Mouse (Mus musculus) kidney, embryonic 15.5 days (tissue): ENCODE results near the gene Uspl1. TPM values are rescaled to one million over a fixed set of nuclear protein-coding genes. Genes with fewer than 3 reads are reported as not detected.
A peak's percentile ranks its signal among the peaks of the same experiment; 100 is the strongest.

Source experiments
- ATAC-seq: fragments of 200-750 bp; cut with Nextera tagmentation; replicated peaks from 2 replicates; pipeline ENCODE4 v1.8.0; 2017; ENCODE audit warnings: moderate TSS enrichment; ENCODE audit not compliant: low FRiP score
- H3K27ac ChIP-seq: fragments of 300-500 bp; sonication (generic); 2 replicates; pipeline ENCODE4 v1.5.1; 2015; ENCODE audit warnings: mild to moderate bottlenecking, inconsistent platforms
- H3K27me3 ChIP-seq: fragments of 300-500 bp; sonication (generic); 2 replicates; pipeline ENCODE4 v1.6.1; 2015; ENCODE audit warnings: inconsistent platforms
- H3K36me3 ChIP-seq: fragments of 300-500 bp; sonication (generic); 2 replicates; pipeline ENCODE4 v1.6.1; 2015; ENCODE audit warnings: inconsistent platforms
- H3K4me1 ChIP-seq: fragments of 300-500 bp; sonication (generic); 2 replicates; pipeline ENCODE4 v1.6.1; 2015; ENCODE audit warnings: inconsistent platforms
- H3K4me2 ChIP-seq: fragments of 300-500 bp; sonication (generic); 2 replicates; pipeline ENCODE4 v1.6.1; 2015; ENCODE audit warnings: moderate library complexity, mild to moderate bottlenecking, inconsistent platforms
- H3K4me3 ChIP-seq: fragments of 300-500 bp; sonication (generic); replicated peaks from 2 replicates; pipeline ENCODE4 v1.5.1; 2015; ENCODE audit warnings: mild to moderate bottlenecking, inconsistent platforms
- H3K9ac ChIP-seq: fragments of 300-500 bp; sonication (generic); 2 replicates; pipeline ENCODE4 v1.6.1; 2015; ENCODE audit warnings: mild to moderate bottlenecking, inconsistent platforms
- H3K9me3 ChIP-seq: fragments of 300-500 bp; sonication (generic); replicated peaks from 2 replicates; pipeline ENCODE4 v1.6.1; 2016; ENCODE audit warnings: inconsistent platforms
- WGBS: fragments of 180-500 bp; shearing (Covaris S2); methylation state at CpG from one replicate; pipeline ENCODE4 v1.1.7; 2015; ENCODE audit warnings: mixed read lengths; 5-methylcytosine and 5-hydroxymethylcytosine counted together
- polyA plus RNA-seq: library from polyadenylated mRNA; unstranded; fragments of >200 nt; fragmentation: Nextera tagmentation; extraction: Ambion mirVana; gene quantifications from 2 replicates; pipeline ENCODE4 v1.2.1, GENCODE M21; 2015

Gene Uspl1
- polyA plus RNA-seq, 1 experiment from 2014 or later = 40.0 TPM

- H3K9me3 ChIP-seq = no peaks in the 10 kb centered on the region
- H3K27me3 ChIP-seq = no peaks in the 10 kb centered on the region
- no peak overlapping the region for H3K9ac ChIP-seq
- H3K36me3 ChIP-seq = peaks cover 84% of the 10 kb centered on the region
- no peak overlapping the region for H3K4me3 ChIP-seq
- no peak overlapping the region for H3K4me2 ChIP-seq
- WGBS = 62% methylated on average over 5 of the region's 5 CpGs
- H3K27ac ChIP-seq = peak overlapping the region; percentile 13; the same call in 1 of the 2 replicates
- no peak for ATAC-seq
- peaks cover 9% of the 10 kb centered on the region; the same call in 1 of the 2 replicates for H3K4me1 ChIP-seq
Observed at GRCm38 (mm10) chr5:149202941-149203340, 18.8 kb downstream of the Uspl1 start.

DNA sequence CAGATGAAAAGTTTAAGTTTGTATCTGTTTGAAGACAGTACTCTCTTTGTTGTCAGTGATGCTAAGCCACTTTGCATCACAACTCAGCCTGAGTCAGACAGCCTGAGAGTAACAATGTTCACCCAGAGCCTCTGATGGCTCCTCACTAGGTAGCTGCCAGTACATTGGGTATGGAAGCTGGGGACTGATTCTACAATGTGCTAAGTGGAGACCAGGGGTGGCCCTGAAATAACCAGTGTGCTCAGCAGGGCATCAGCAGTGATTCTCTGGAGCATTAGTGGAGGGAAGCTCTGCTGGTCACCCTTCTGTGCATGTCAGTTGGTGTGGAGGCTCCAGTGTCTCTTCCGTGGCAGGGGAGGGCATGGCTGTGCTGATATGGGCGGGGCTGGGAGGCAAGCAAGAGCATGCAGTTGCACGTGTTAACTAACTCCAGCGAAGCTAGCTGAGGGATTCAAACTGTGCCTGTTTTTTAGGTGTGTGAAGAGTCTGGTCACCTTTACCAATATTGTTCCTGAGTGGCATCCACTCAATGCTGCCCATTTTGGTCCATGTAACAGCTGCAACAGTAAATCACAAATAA is 19.7 kb downstream of the Uspl1 start:
- peaks cover 83% of the 10 kb centered on the region for H3K36me3 ChIP-seq
- peaks cover 9% of the 10 kb centered on the region; the same call in 1 of the 2 replicates for H3K4me1 ChIP-seq
- no peak for ATAC-seq
- H3K9me3 ChIP-seq = no peaks in the 10 kb centered on the region
- H3K27me3 ChIP-seq = no peaks in the 10 kb centered on the region
- H3K9ac ChIP-seq = no peak overlapping the region
- 76% methylated on average over 4 of the region's 4 CpGs for WGBS
- no peak overlapping the region for H3K27ac ChIP-seq
- no peak overlapping the region for H3K4me3 ChIP-seq
- no peak overlapping the region for H3K4me2 ChIP-seq

GRCm38 (mm10) chr5:149204822-149205221 is 20.7 kb downstream of the Uspl1 start:
- H3K4me2 ChIP-seq = no peak overlapping the region
- no peak overlapping the region for H3K4me3 ChIP-seq
- H3K36me3 ChIP-seq = peaks cover 84% of the 10 kb centered on the region
- no peak overlapping the region for H3K9ac ChIP-seq
- no peak for ATAC-seq
- no peak overlapping the region for H3K27ac ChIP-seq
- H3K9me3 ChIP-seq = no peaks in the 10 kb centered on the region
- peaks cover 9% of the 10 kb centered on the region; the same call in 1 of the 2 replicates for H3K4me1 ChIP-seq
- WGBS = 92% methylated on average over 7 of the region's 7 CpGs
- no peaks in the 10 kb centered on the region for H3K27me3 ChIP-seq

DNA sequence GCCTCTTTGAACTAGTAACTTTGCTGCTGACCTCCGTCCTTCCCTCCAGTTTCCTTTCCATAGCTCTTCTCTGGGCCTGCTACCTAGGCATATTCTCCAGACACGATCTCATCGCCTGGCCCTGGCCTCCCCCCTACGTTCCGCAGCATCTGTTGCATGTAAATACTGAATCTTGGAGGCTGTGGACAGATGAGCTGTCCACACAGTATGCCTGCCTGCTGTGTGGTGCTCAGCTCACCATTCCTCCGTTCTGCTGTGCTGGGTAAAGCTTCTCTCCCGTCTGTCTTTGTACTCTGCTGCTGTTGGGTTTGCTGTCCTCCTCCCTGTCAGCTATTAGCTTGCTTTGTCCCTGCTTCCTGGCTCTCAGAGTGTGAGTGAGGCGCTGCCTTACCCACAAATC is 21.1 kb downstream of the Uspl1 start:
- Histone ChIP-seq H3K9me3 (no peaks in the 10 kb centered on the region), H3K27me3 (no peaks in the 10 kb centered on the region), H3K4me2 (no peak overlapping the region), H3K36me3 (peaks cover 86% of the 10 kb centered on the region), H3K4me3 (no peak overlapping the region), H3K27ac (no peak overlapping the region), H3K9ac (no peak overlapping the region), H3K4me1 (peaks cover 9% of the 10 kb centered on the region; the same call in 1 of the 2 replicates)
- ATAC-seq = no peak
- 77% methylated on average over 8 of the region's 8 CpGs for WGBS

GRCm38 (mm10) chr5:149206286-149206685 is 22.1 kb downstream of the Uspl1 start:
- Histone ChIP-seq H3K36me3 (peaks cover 88% of the 10 kb centered on the region), H3K9me3 (no peaks in the 10 kb centered on the region), H3K4me1 (peaks cover 9% of the 10 kb centered on the region; the same call in 1 of the 2 replicates), H3K9ac (no peak overlapping the region), H3K27me3 (no peaks in the 10 kb centered on the region), H3K4me3 (no peak overlapping the region), H3K4me2 (no peak overlapping the region), H3K27ac (no peak overlapping the region)
- 70% methylated on average over 5 of the region's 5 CpGs for WGBS
- no peak for ATAC-seq

- H3K9ac ChIP-seq = no peak overlapping the region
- no peaks in the 10 kb centered on the region for H3K9me3 ChIP-seq
- H3K4me3 ChIP-seq = no peak overlapping the region
- WGBS = 88% methylated on average over 6 of the region's 6 CpGs
- H3K4me2 ChIP-seq = no peak overlapping the region
- peaks cover 13% of the 10 kb centered on the region; the same call in 1 of the 2 replicates for H3K4me1 ChIP-seq
- no peaks in the 10 kb centered on the region for H3K27me3 ChIP-seq
- ATAC-seq = no peak
- H3K27ac ChIP-seq = no peak overlapping the region
- H3K36me3 ChIP-seq = peaks cover 88% of the 10 kb centered on the region
Observed at GRCm38 (mm10) chr5:149207661-149208060, 23.5 kb downstream of the Uspl1 start.

GRCm38 (mm10) chr5:149208776-149209175 is 24.6 kb downstream of the Uspl1 start:
- Histone ChIP-seq H3K27ac (no peak overlapping the region), H3K9me3 (no peaks in the 10 kb centered on the region), H3K4me1 (peaks cover 8% of the 10 kb centered on the region; the same call in 1 of the 2 replicates), H3K4me3 (no peak overlapping the region), H3K4me2 (no peak overlapping the region), H3K9ac (no peak overlapping the region), H3K27me3 (no peaks in the 10 kb centered on the region), H3K36me3 (peaks cover 88% of the 10 kb centered on the region)
- no peak for ATAC-seq
- WGBS = 92% methylated on average over 7 of the region's 7 CpGs

- Histone ChIP-seq H3K9me3 (no peaks in the 10 kb centered on the region), H3K4me3 (no peak overlapping the region), H3K4me2 (no peak overlapping the region), H3K4me1 (0 out of 2 replicates have a peak, but pooled peaks cover 4% of the 10 kb centered on the region), H3K27ac (no peak overlapping the region), H3K9ac (no peak overlapping the region), H3K27me3 (no peaks in the 10 kb centered on the region), H3K36me3 (peaks cover 88% of the 10 kb centered on the region)
- 89% methylated on average over 8 of the region's 8 CpGs for WGBS
- no peak for ATAC-seq
Observed at GRCm38 (mm10) chr5:149209328-149209727, 25.2 kb downstream of the Uspl1 start.

- Histone ChIP-seq H3K27me3 (no peaks in the 10 kb centered on the region), H3K36me3 (peaks cover 92% of the 10 kb centered on the region), H3K4me1 (0 out of 2 replicates have a peak, but pooled peaks cover 4% of the 10 kb centered on the region), H3K9me3 (no peaks in the 10 kb centered on the region), H3K4me2 (no peak overlapping the region), H3K27ac (no peak overlapping the region), H3K4me3 (no peak overlapping the region), H3K9ac (no peak overlapping the region)
- no peak for ATAC-seq
- WGBS = 84% methylated on average over 4 of the region's 4 CpGs
Observed at GRCm38 (mm10) chr5:149211041-149211440, 26.9 kb downstream of the Uspl1 start.

DNA sequence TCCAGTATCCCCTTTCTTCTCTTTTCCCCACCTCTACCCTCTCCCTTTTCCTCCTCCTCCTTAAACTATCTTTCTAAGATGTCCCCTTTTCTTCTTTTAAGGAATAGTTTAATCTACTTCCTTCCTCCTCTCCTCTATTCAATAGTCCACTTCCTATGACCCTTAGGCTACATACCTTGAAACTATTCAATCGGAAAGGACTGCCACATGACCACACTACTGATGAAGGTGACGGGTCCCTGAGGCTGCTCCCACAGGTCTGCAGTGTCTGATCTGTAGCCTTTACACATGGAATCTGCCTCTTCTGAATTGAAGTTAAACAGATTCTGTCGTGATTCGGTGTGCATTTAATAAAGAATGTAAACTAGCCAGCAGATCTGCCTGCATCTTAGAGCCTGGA is 28.7 kb downstream of the Uspl1 start:
- Histone ChIP-seq H3K4me3 (no peak overlapping the region), H3K4me2 (no peak overlapping the region), H3K27ac (no peak overlapping the region), H3K9me3 (no peaks in the 10 kb centered on the region), H3K36me3 (peaks cover 95% of the 10 kb centered on the region), H3K9ac (no peak overlapping the region), H3K4me1 (0 out of 2 replicates have a peak, but pooled peaks cover 4% of the 10 kb centered on the region), H3K27me3 (no peaks in the 10 kb centered on the region)
- ATAC-seq = 0 out of 2 replicates have a peak, but pooled peaks have one; percentile 43
- WGBS = 61% methylated on average over 4 of the region's 4 CpGs

- Histone ChIP-seq H3K4me1 (0 out of 2 replicates have a peak, but pooled peaks cover 4% of the 10 kb centered on the region), H3K4me3 (no peak overlapping the region), H3K27me3 (no peaks in the 10 kb centered on the region), H3K27ac (no peak overlapping the region), H3K4me2 (no peak overlapping the region), H3K9ac (no peak overlapping the region), H3K9me3 (no peaks in the 10 kb centered on the region), H3K36me3 (peaks cover 72% of the 10 kb centered on the region)
- 97% methylated on average over 7 of the region's 7 CpGs for WGBS
- ATAC-seq = no peak
Observed at GRCm38 (mm10) chr5:149215540-149215939, 31.4 kb downstream of the Uspl1 start.

- Histone ChIP-seq H3K9me3 (no peaks in the 10 kb centered on the region), H3K4me2 (no peak overlapping the region), H3K4me3 (no peak overlapping the region), H3K27me3 (no peaks in the 10 kb centered on the region), H3K9ac (no peak overlapping the region), H3K27ac (no peak overlapping the region), H3K4me1 (no peaks in the 10 kb centered on the region), H3K36me3 (peaks cover 50% of the 10 kb centered on the region)
- ATAC-seq = no peak
- 85% methylated on average over 6 of the region's 6 CpGs for WGBS
Observed at GRCm38 (mm10) chr5:149217524-149218357, 33.6 kb downstream of the Uspl1 start.
